Mouse (Mus musculus) heart, adult 2 months (tissue): ENCODE data around the gene Msh2.

ENCODE experiments used
- CTCF ChIP-seq: fragments of 200-600 bp; IDR thresholded peaks from 2 replicates; pipeline ENCODE4 v1.8.1; 2022; ENCODE audit warnings: antibody characterized with exemption, mild to moderate bottlenecking, moderate library complexity
- POLR2A ChIP-seq: fragments of 200-500 bp; IDR thresholded peaks from 2 replicates; pipeline ENCODE4 v1.6.1; 2011; ENCODE audit warnings: mild to moderate bottlenecking, low read depth, low read length, control low read depth; ENCODE audit not compliant: insufficient read depth

DNA sequence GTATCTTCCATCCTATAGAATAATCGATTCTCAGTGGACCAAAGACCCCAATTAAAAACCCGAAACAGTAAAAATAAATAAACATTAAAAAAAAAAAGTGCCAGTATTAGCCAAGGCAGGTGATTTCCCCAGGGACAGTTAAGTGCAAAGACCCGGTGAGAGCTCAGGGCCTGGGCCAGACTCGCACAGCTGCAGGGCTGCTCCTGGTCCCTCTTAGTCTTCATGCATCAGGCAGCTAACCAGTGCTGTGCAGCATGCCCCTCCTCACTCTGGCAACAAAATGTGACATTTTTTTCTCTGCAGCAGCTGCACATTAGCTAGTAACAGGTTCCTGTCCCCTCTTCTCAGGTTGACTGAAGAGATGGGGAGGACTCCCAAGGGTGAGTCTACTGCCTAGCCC is 59.8 kb downstream of the Msh2 start:
- no peak for TF ChIP-seq POLR2A
- no peak for TF ChIP-seq CTCF
